Mouse (Mus musculus) liver, postnatal 0 days (tissue): ENCODE results near the gene Hist1h3e.
"Not testable (repeated sequence)": the region's sequence is repeated elsewhere in the genome, so short reads cannot be mapped to it uniquely, and the experiment has no call there.

Source experiments
- CTCF ChIP-seq: sonication (generic); IDR thresholded peaks from 2 replicates; pipeline ENCODE4 v1.5.1; 2016; ENCODE audit warnings: antibody characterized with exemption, low read depth
- EP300 ChIP-seq: IDR thresholded peaks from 2 replicates; pipeline ENCODE4 v1.6.1; 2016; ENCODE audit warnings: antibody characterized with exemption, low read depth, mild to moderate bottlenecking

GRCm38 (mm10) chr13:23561531-23561882 lies 662 bp downstream of the Hist1h3e start:
- not testable (repeated sequence) for TF ChIP-seq EP300, CTCF
